Mouse (Mus musculus): ENCODE results near the gene Tril.

The Tril gene

GRCm38 (mm10) chr6:53806021-53806420, 14.6 kb downstream of the Tril start:
- no peak for DNase-seq (ENCODE audit: low read depth, low spot score)

DNA sequence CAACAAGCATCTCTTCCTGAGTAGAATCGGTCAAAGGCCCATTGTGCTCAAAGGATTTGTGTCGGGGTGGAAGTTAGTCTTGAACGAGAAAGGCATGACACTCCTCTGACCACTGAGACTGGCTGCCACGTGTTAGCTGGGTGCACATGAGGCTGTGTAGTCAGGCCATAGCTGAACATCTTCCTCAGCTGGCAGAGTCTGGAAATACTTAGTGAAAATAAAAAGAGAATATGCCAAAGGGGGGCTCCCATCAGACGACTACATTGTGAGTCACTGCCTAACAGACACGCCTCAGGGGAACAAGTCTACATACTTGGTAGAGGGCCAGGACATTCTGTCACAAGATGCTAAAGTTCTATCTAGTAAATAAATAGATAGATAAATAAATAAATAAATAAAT, 16.5 kb downstream of the Tril start:
- DNase-seq (ENCODE audit: low read depth, low spot score), result no peak

- DNase-seq (ENCODE audit: low read depth, low spot score), result no peak
Observed at GRCm38 (mm10) chr6:53803551-53803950, 17.1 kb downstream of the Tril start.

DNA sequence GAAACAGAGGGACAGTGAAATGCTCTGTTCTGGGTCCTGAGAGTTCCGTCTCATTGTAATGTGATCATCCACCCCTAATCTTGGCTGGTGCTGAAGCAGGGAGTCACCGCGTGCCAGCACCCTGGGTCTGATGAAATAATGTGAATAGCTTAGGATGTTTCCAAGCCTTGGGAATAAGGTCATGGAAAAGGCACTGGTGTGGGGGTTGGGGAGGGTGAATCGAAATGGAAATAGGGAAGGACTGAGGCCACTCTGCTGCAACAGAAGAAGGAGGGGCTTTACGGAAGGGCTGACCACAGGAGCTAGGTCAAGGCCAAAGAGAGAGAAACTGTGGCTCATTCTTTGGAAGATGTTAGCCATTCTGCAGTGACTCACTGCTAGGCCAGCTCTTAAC, 18.7 kb downstream of the Tril start:
- peak; percentile 79 for DNase-seq (ENCODE audit: low read depth, low spot score)

DNA sequence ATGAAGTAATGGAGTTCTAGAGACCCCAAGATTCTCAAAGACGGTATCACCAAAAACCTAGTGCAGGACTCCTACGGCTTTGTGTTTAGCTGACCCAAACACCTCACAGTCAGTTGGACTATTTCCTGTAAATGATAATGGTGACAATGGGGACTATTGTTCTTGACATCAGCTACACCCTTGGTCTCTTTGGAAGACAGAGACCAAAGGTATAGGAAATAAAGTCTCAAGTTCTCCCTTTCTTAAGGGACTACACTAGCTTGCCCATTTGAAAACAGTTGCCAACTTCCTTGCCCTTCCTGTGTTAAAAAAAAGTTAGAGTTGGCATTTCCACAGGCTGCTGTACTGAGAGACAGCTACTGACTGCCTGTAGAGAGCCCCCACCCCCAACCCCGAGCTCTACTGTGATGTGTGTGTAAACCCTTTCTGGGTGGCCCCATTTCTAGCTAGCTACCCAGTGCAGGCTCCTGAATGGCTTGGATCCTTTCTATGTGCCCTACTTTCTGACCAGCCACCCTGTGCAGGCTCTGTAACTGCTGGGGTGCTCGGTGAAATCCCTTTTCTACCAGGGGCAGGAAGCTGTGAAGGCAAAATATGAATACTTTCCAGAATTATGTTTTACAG, 19.2 kb downstream of the Tril start:
- no peak for DNase-seq (ENCODE audit: low read depth, low spot score)

DNA sequence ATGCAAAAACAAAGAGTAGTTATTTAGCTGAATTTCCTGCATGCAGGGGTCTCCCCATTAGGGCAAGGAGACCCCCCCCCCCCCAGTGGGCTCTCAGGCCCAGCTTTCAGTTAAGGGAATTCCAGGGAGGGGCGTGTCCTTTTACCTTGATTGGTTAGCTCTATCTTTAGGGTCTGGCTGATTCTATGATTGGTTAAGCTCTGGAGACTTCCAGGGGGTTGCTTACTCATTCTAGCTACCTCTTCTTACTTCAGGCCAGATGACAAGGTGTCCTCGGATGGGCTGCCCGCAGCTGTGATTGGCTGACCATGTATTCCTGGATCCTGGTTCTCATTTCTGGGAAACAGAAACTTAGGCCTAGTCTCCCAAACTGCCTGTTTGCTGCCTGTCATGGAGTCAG, 21.8 kb downstream of the Tril start:
- no peak for DNase-seq (ENCODE audit: low read depth, low spot score)

DNA sequence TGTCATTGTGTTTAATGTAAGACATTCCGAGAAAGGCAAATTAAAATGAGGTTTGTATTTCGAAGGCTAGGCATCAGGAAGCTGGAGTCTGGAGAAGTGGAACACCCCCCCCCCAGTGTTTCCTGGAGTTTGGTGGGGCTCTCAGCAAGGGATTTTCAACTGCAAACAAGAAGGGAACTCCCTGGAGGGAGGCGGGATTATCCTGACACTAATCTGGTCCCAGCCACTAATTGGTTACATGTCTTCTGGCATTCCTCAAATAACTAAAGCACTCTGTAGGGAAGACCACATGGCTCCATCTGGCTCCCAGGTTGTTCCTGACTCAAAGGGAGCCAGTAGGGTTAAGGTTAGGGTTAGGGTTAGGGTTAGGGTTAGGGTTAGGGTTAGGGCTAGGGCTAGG, 23.8 kb downstream of the Tril start:
- no peak for DNase-seq (ENCODE audit: low read depth, low spot score)

GRCm38 (mm10) chr6:53795788-53796187, 24.8 kb downstream of the Tril start:
- no peak for DNase-seq (ENCODE audit: low read depth, low spot score)

DNA sequence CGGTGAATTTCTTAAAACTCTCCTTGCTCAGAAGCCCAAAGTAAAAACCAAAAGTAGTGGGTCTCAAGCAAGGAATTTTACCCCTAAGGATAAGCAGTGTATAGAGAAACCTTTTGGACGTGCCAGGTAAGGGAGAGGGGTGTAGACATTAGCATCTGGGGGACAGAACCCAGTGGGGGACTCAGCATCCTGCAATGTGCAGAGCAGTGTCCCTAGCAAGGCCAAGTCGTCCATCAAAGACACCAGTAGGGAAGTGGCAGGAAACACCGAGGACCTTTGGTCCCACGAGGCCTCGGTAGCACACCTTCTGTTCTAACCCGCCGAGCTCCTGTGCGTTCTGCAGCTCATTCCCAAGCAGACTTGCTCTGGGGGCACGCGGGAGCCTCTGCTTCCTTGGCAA, 25.6 kb downstream of the Tril start:
- DNase-seq (ENCODE audit: low read depth, low spot score), result no peak

DNA sequence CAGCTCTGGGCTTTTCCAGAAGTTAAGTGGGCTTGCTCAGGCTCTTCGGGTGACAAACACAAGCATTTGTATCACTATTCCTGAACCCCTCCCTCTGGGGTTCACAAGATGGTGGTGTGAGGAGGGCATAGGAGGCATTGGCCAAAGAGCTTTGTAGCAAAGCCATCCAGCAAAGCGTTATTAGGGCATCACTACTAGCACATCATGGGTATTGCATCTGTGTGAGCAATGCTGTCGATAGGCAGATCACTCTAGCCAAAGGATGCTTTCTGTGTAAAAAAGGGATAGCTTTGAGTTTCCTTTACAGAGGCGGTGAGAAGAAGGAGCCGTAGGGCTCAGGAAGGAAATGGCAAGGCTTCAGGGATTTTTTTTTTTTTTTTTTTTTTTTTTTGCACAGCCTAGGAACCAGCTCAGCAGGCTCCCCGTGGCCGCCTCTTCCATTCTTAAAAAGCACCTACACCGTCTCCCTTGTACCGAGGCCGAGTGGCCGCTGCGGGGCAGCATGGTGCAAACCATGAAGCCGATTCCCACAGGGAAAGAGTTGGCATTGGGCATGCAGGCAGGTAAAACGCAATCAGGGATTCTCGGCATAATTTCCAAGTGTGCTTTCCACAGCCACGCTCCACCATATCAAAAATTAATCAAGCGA, 26.2 kb downstream of the Tril start:
- DNase-seq (ENCODE audit: low read depth, low spot score), result no peak

GRCm38 (mm10) chr6:53782880-53783539, 37.6 kb downstream of the Tril start:
- peak; percentile 18 for DNase-seq (ENCODE audit: low read depth, low spot score)

DNA sequence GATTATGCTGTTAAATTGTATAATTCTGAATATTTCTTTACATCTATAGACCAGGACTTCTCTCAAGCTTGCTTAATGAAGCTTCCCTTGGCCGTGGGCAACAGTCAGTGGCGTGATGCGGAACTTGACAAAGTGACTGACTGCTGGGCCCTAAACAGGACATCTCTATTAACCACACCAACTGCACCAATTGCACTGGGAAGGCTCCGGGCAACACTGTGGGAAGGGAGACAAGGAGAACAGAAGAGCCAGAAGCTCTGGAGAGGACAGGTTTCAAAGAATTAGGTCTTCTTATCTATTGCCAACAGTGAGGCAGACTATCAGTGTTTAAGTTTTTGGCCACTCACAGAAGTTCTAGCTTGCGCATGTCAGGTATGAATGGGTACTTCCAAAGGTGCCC, 38.4 kb downstream of the Tril start:
- no peak for DNase-seq (ENCODE audit: low read depth, low spot score)

DNA sequence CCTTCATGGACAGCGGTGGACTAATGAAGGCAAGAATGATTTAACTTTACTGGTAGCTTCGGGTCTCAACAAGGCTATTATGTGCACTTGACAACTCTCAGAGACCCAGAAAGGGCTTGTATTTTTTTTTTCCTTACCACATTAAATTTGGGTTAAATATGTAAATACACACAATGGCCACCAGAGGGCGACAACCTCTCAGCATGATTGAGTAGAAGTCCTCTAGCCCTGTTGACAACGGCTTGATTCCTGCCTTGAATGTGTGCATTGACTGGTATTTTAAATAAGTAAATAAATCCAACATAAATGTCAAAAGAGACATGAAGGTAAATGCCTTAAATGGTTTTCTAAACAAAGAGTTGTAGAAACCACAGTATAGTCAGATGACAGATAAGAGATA, 39.5 kb downstream of the Tril start:
- peak; percentile 30 for DNase-seq (ENCODE audit: low read depth, low spot score)

- DNase-seq (ENCODE audit: low read depth, low spot score), result no peak
Observed at GRCm38 (mm10) chr6:53780008-53780407, 40.6 kb downstream of the Tril start.

GRCm38 (mm10) chr6:53779526-53779925, 41.1 kb downstream of the Tril start:
- DNase-seq (ENCODE audit: low read depth, low spot score), result no peak

DNA sequence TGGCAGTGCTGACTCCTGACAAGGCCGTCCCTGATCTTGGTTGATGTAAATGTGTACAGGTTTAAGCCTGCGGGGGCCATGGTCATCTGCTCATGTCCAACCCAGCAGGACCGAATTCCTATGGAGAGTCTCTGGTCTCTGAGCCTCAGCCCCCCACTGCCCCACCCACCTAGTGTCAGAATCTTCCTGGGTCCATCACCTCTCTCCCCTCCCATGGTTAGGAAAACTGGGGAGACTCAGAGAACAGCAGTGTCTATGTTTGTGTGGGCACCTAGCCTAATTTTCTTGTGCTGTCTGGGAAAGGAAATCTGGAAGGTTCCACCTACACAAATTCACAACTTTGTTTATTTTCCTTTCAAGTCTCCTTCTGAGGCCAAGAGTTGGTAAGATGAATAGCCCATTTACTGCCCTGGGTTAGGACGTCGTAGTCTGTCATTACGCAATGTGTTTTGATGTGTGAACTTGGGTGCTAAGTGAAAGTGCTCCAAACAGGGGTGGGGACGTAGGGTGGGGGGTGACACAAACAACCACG, 42.1 kb downstream of the Tril start:
- DNase-seq (ENCODE audit: low read depth, low spot score), result no peak

- no peak for DNase-seq (ENCODE audit: low read depth, low spot score)
Observed at GRCm38 (mm10) chr6:53768275-53768674, 52.4 kb downstream of the Tril start.

GRCm38 (mm10) chr6:53766243-53766915, 54.3 kb downstream of the Tril start:
- no peak for DNase-seq (ENCODE audit: low read depth, low spot score)

DNA sequence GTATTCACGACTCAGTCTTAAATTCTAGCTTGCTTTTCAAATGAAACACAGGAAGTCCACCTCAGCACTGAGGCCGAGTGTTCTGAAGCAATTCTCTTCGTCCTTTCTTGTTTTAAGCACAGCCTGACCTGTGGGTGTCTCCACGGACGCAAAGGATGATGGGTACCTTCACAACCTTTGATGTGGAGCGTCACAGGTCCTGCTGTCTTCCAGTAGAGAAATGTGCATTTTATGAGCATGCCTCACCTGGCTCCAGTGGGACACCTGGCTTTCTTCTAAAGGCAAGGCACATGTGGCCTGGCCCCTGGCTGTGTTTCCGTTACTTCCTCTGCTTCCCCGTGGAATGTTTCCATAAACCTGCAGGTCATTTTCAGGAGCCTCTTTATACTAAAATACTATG, 54.9 kb downstream of the Tril start:
- no peak for DNase-seq (ENCODE audit: low read depth, low spot score)
